Mouse (Mus musculus) MEL (cell line): ENCODE results near the gene Kcnk10. TPM values are rescaled to one million over a fixed set of nuclear protein-coding genes. Genes with fewer than 3 reads are reported as not detected.

ENCODE experiments used
- DNase-seq: peaks from one replicate; pipeline ENCODE4 v3.0.0; 2011; ENCODE audit warnings: low read depth, low spot score
- H3K27ac ChIP-seq: 2 replicates; pipeline ENCODE4 v1.5.1; 2012; ENCODE audit warnings: low read depth, mild to moderate bottlenecking, control low read depth, low read length, moderate library complexity; ENCODE audit not compliant: control insufficient read depth
- H3K27me3 ChIP-seq, 2 experiments: fragments of 150-350 bp in 1 of 2; sonication (generic) in 1 of 2; 2 replicates each; pipeline ENCODE4 v1.6.1; 2012; ENCODE audit warnings: low read length in 2 of 2, mild to moderate bottlenecking in 2 of 2, improper control_type of control experiment in 1 of 2, moderate library complexity in 1 of 2; ENCODE audit not compliant: insufficient read depth in 2 of 2, control insufficient read depth in 1 of 2
- H3K36me3 ChIP-seq, 2 experiments: 2 replicates each; pipeline ENCODE4 v1.6.1; 2012 to 2014; ENCODE audit warnings: low read length in 2 of 2, improper control_type of control experiment in 1 of 2, inconsistent platforms in 1 of 2, mild to moderate bottlenecking in 1 of 2; ENCODE audit not compliant: insufficient read depth in 2 of 2, control insufficient read depth in 1 of 2
- H3K4me1 ChIP-seq, 2 experiments: fragments of 150-350 bp in 1 of 2; sonication (generic) in 1 of 2; 2 replicates each; pipeline ENCODE4 v1.6.1; 2012; ENCODE audit warnings: low read length in 2 of 2, improper control_type of control experiment in 1 of 2, mild to moderate bottlenecking in 1 of 2; ENCODE audit not compliant: insufficient read depth in 2 of 2, control insufficient read depth in 1 of 2
- H3K4me3 ChIP-seq, 2 experiments: fragments of 150-350 bp in 1 of 2; sonication (generic) in 1 of 2; 2 replicates each; pipeline ENCODE4 v1.5.1; 2012; ENCODE audit warnings: low read depth in 2 of 2, low read length in 2 of 2, mild to moderate bottlenecking in 2 of 2, moderate library complexity in 2 of 2, control low read depth in 1 of 2, improper control_type of control experiment in 1 of 2; ENCODE audit not compliant: control insufficient read depth in 1 of 2, insufficient read depth in 1 of 2
- H3K79me2 ChIP-seq: 2 replicates; pipeline ENCODE4 v1.6.1; 2012; ENCODE audit warnings: mild to moderate bottlenecking, low read length, moderate library complexity; ENCODE audit not compliant: control insufficient read depth, poor library complexity, insufficient read depth
- H3K9ac ChIP-seq: 2 replicates; pipeline ENCODE4 v1.6.1; 2012; ENCODE audit warnings: low read depth, mild to moderate bottlenecking, control low read depth, low read length, moderate library complexity; ENCODE audit not compliant: control insufficient read depth, poor library complexity, severe bottlenecking
- H3K9me3 ChIP-seq: fragments of 150-350 bp; sonication (generic); replicated peaks from 2 replicates; pipeline ENCODE4 v1.6.1; 2012; ENCODE audit warnings: mild to moderate bottlenecking, low read length, improper control_type of control experiment, moderate library complexity; ENCODE audit not compliant: insufficient read depth
- BHLHE40 ChIP-seq: IDR thresholded peaks from 2 replicates; pipeline ENCODE4 v1.6.1; 2012; ENCODE audit warnings: low read depth, mild to moderate bottlenecking, inconsistent platforms, low read length, improper control_type of control experiment, borderline replicate concordance
- CTCF ChIP-seq, 3 experiments: IDR thresholded peaks in 2 of 3; conservative IDR thresholded peaks in 1 of 3; 2 replicates each; pipeline ENCODE4 v1.5.1; 2011 to 2012; ENCODE audit warnings: low read length in 3 of 3, low read depth in 2 of 3, mild to moderate bottlenecking in 2 of 3, improper control_type of control experiment in 1 of 3, inconsistent platforms in 1 of 3, mixed read lengths in 1 of 3, moderate library complexity in 1 of 3; ENCODE audit not compliant: control insufficient read depth in 1 of 3, insufficient read depth in 1 of 3, poor library complexity in 1 of 3, severe bottlenecking in 1 of 3
- E2F4 ChIP-seq: IDR thresholded peaks from 2 replicates; pipeline ENCODE4 v1.6.1; 2011; ENCODE audit warnings: low read depth, low read length, improper control_type of control experiment, borderline replicate concordance
- ETS1 ChIP-seq: IDR thresholded peaks from 2 replicates; pipeline ENCODE4 v1.6.1; 2012; ENCODE audit warnings: low read depth, mild to moderate bottlenecking, inconsistent platforms, low read length, improper control_type of control experiment, moderate library complexity
- GABPA ChIP-seq: IDR thresholded peaks from 2 replicates; pipeline ENCODE4 v1.6.1; 2012; ENCODE audit warnings: low read depth, mild to moderate bottlenecking, inconsistent platforms, low read length, improper control_type of control experiment, moderate library complexity
- JUND ChIP-seq: IDR thresholded peaks from 2 replicates; pipeline ENCODE4 v1.6.1; 2011; ENCODE audit warnings: low read depth, mild to moderate bottlenecking, improper control_type of control experiment, low read length
- MAFK ChIP-seq: IDR thresholded peaks from 2 replicates; pipeline ENCODE4 v1.6.1; 2011; ENCODE audit warnings: low read depth, mild to moderate bottlenecking, low read length, improper control_type of control experiment, borderline replicate concordance
- MAX ChIP-seq: IDR thresholded peaks from 2 replicates; pipeline ENCODE4 v1.6.1; 2011; ENCODE audit warnings: low read length, improper control_type of control experiment
- MAZ ChIP-seq: IDR thresholded peaks from 2 replicates; pipeline ENCODE4 v1.6.1; 2012; ENCODE audit warnings: low read depth, mild to moderate bottlenecking, inconsistent platforms, low read length, improper control_type of control experiment
- MYB ChIP-seq: IDR thresholded peaks from 2 replicates; pipeline ENCODE4 v1.6.1; 2011; ENCODE audit warnings: mild to moderate bottlenecking, low read depth, low read length, improper control_type of control experiment
- MYC ChIP-seq: IDR thresholded peaks from 2 replicates; pipeline ENCODE4 v1.6.1; 2011; ENCODE audit warnings: low read depth, mild to moderate bottlenecking, low read length, improper control_type of control experiment, moderate library complexity
- NELFE ChIP-seq: IDR thresholded peaks from 2 replicates; pipeline ENCODE4 v1.6.1; 2011; ENCODE audit warnings: low read depth, low read length, improper control_type of control experiment
- NRF1 ChIP-seq: IDR thresholded peaks from 2 replicates; pipeline ENCODE4 v1.6.1; 2014; ENCODE audit warnings: low read depth, mild to moderate bottlenecking, inconsistent platforms, low read length, improper control_type of control experiment, moderate library complexity; ENCODE audit not compliant: poor library complexity, insufficient read depth, severe bottlenecking
- POLR2AphosphoS5 ChIP-seq: IDR thresholded peaks from 2 replicates; pipeline ENCODE4 v1.6.1; 2012; ENCODE audit warnings: low read depth, borderline replicate concordance, mild to moderate bottlenecking, inconsistent platforms, low read length, moderate library complexity, mixed read lengths
- RAD21 ChIP-seq: IDR thresholded peaks from 2 replicates; pipeline ENCODE4 v1.6.1; 2011; ENCODE audit warnings: mild to moderate bottlenecking, low read depth, low read length, improper control_type of control experiment
- RCOR1 ChIP-seq: IDR thresholded peaks from 2 replicates; pipeline ENCODE4 v1.6.1; 2012; ENCODE audit warnings: low read depth, mild to moderate bottlenecking, inconsistent platforms, low read length, improper control_type of control experiment
- SMC3 ChIP-seq: IDR thresholded peaks from 2 replicates; pipeline ENCODE4 v1.6.1; 2011; ENCODE audit warnings: low read depth, low read length, improper control_type of control experiment
- TAL1 ChIP-seq: IDR thresholded peaks from 2 replicates; pipeline ENCODE4 v1.6.1; 2012; ENCODE audit warnings: mild to moderate bottlenecking, inconsistent platforms, low read length, moderate library complexity, mixed read lengths
- USF2 ChIP-seq, 2 experiments: IDR thresholded peaks; 2 replicates each; pipeline ENCODE4 v1.6.1; 2011 to 2012; ENCODE audit warnings: improper control_type of control experiment in 2 of 2, low read length in 2 of 2, borderline replicate concordance in 1 of 2, inconsistent platforms in 1 of 2, low read depth in 1 of 2, mild to moderate bottlenecking in 1 of 2; ENCODE audit not compliant: insufficient read depth in 1 of 2
- ZKSCAN1 ChIP-seq: IDR thresholded peaks from 2 replicates; pipeline ENCODE4 v1.6.1; 2012; ENCODE audit warnings: low read depth, mild to moderate bottlenecking, inconsistent platforms, low read length, improper control_type of control experiment, moderate library complexity
- polyA plus RNA-seq, 2 experiments: library from polyadenylated mRNA; stranded (reverse) in 1 of 2; unstranded in 1 of 2; fragments of >175 nt in 1 of 2; fragments of >200 nt in 1 of 2; gene quantifications; 2 replicates each; pipeline versions ENCODE4 v1.2.1 to v1.2.4; 2012; ENCODE audit warnings: low replicate concordance in 2 of 2, low read depth in 1 of 2; ENCODE audit not compliant: insufficient read length in 2 of 2, insufficient read depth in 1 of 2, missing spikeins in 1 of 2
- total RNA-seq: library from RNA; depleted of rRNA; stranded (reverse); fragments of 300-350 nt; gene quantifications from 2 replicates; pipeline ENCODE4 v1.2.3, GENCODE M21; 2012

Gene Kcnk10
- total and polyA plus RNA-seq, 3 experiments, result not detected

- TF ChIP-seq E2F4, result no peak
- TF ChIP-seq MYB, result no peak
Observed at GRCm38 (mm10) chr12:98602114-98602513, 24.0 kb upstream of the Kcnk10 start (continued).

GRCm38 (mm10) chr12:98600861-98601260 is 22.8 kb upstream of the Kcnk10 start:
- H3K4me3 ChIP-seq, result no peak overlapping the region
- H3K36me3 ChIP-seq, result no peaks in the 10 kb centered on the region
- no peak overlapping the region for H3K27ac ChIP-seq
- DNase-seq, result no peak
- H3K9ac ChIP-seq, result no peak overlapping the region
- TF ChIP-seq GABPA (no peak), SMC3 (no peak), ETS1 (no peak), JUND (no peak), NRF1 (no peak), MAX (no peak), RCOR1 (no peak), MYC (no peak), ZKSCAN1 (no peak), NELFE (no peak), BHLHE40 (no peak), MAZ (no peak), MAFK (no peak), RAD21 (no peak), CTCF (IDR thresholded peaks at IDR 0.05 in 2 of 3, conservative IDR thresholded peaks at IDR 0.05 in 1 of 3; ENCODE audit: control insufficient read depth in 1 of 3, insufficient read depth in 1 of 3, low read depth in 2 of 3, low read length in 3 of 3, poor library complexity in 1 of 3, severe bottlenecking in 1 of 3) (no peak), POLR2AphosphoS5 (no peak), USF2 (IDR thresholded peaks at IDR 0.05; ENCODE audit: borderline replicate concordance in 1 of 2, insufficient read depth in 1 of 2, low read depth in 1 of 2, low read length in 2 of 2) (no peak), MYB (no peak), TAL1 (no peak)
- TF ChIP-seq, all 39 proteins: peak for 0
- Histone ChIP-seq H3K9me3 (no peaks in the 10 kb centered on the region), H3K79me2 (no peaks in the 10 kb centered on the region), H3K27me3 (no peaks in the 10 kb centered on the region), H3K4me1 (no peaks in the 10 kb centered on the region)
